Mouse (Mus musculus): ENCODE data around the gene Clic4. TPM values are rescaled to one million over a fixed set of nuclear protein-coding genes. Genes with fewer than 3 reads are reported as not detected.

Gene Clic4
- total RNA-seq, 2 experiments from 2014 or later = 40.1 to 40.2 TPM

DNA sequence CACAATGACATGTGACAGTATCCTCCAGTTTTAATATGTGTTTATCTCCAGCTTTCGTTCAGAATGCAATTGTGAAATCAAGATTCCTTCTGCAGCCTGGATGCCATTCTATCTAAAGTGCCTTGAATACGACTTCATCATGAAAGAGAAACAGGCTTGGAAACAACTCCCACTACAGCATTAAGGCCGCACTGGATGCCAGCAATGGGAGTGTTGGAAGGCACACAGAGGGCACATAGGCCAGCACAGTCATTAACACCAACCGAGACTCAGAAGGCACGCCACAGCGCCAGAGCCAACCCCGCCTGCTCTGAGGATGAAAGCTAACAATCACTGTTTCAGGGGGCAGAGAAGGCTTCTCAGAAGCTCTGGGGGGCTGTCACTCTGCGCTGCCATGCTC lies 37.1 kb downstream of the Clic4 start:
- DNase-seq (ENCODE audit: low spot score in 2 of 2) = no peak

DNA sequence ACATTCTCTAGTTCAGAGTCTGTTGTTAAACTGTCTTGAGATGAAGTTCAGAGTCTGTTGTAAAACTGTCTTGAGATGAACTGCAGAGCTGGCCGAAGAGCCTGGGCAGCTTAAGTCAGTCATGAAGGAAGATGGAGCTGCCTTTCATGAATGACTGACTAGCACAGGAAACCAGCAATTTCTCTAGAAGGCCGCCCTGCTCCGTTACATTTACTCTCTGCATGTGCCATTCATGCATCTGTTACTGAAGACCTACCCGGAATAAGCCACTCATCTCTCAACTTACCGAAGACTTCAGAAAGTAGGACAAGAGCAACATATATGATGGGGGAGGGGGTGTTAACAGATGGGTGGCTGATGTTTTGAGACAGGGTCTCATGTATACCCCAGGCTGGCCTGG lies 40.1 kb downstream of the Clic4 start:
- DNase-seq (ENCODE audit: low spot score in 2 of 2) = no peak

DNA sequence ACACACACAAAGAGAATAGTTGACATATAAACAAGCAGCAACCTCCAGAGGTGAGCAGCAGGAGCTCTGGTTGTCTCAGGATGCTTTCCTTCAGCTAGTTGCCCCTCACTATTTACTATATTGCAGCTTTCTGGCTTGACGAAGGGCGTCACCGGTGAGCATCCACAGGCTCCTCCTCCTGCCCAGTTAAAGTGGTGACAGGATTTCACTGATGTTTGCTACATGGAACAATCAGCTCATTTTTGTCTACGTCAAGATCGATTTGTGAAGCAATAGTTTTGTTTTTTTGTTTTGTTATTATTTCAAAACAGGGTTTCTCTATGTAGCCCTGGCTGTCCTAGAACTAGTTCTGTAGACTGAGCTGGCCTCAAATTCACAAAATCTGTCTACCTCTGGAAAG lies 41.1 kb downstream of the Clic4 start:
- DNase-seq (ENCODE audit: low spot score in 2 of 2) = no peak

DNA sequence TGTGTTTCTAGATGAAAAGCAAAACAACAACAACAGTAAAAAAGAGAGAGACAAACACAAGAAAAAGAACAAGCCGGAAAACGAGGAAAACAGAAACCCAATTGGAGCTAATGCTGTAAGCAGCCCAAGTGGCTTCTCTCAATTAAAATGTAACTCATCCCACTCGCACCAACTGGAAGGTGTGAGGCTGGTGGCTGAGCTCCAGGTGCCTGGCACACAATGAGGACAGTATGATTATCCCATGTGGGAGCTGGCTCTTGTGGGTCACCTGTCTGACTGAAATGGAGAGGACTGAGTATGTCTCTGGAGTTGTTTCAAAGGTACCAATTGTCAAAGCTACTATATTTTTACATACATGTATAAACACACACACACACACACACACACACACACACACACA lies 41.5 kb downstream of the Clic4 start:
- DNase-seq (ENCODE audit: low spot score in 2 of 2) = no peak

DNA sequence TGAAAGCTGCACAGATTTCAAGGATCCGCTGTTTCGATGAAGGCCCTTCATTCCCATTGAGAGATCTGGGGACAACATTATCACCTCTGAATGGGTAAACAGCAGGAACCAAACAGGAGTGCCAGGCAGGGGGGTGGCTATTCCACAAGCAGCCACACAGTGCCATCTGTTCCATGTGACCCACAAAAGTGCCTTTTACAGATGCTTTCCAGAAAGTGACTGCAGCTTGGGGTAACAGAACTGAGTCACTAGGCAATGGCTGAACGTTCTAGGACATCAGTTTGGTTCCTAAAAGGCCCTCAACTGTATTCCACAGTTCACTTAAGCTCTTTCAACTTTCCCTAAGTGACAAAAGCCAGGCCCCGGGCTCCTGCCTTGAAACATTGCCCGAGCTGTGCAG lies 42.0 kb downstream of the Clic4 start:
- DNase-seq (ENCODE audit: low spot score in 2 of 2) = peak in 1 of 2 experiments; percentile 33

DNA sequence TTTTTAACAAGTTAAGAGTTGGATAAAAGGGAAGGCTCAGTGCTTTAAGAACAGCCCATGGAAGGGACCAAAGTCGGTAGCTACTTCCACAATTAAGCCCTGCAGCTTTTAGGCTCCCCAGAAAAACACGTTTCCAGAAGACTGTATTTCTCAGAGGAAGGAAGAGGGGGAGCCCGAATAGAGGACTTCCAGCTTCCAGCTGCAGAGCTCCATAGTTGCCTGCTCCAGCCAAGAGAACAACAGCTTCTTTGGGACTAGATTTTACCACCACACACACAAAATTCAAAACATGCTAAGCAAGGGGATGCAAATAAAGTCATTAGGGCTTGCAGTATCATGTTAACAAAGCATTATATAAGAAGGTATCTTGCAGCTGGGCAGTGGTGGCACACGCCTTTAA lies 42.7 kb downstream of the Clic4 start:
- DNase-seq (ENCODE audit: low spot score in 2 of 2) = no peak

DNA sequence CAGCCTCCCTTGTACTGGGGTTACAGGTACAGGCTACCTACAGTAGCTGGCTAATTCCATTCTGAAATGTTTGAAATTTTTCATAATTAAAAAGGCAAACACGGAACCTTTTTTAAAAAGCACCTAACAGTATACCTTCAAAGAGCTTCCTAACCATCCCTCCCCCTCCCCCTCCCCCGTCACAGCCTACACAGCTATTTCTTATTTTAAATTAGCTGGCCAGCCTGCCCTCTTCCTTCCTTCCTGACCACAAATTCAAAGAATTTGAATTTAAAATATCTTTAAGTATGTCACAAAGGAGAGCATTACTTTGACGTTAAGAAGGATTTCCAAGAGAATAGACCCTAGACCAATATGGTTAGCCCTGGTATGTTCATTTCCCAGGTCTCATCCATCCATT lies 44.5 kb downstream of the Clic4 start:
- DNase-seq (ENCODE audit: low spot score in 2 of 2) = no peak

DNA sequence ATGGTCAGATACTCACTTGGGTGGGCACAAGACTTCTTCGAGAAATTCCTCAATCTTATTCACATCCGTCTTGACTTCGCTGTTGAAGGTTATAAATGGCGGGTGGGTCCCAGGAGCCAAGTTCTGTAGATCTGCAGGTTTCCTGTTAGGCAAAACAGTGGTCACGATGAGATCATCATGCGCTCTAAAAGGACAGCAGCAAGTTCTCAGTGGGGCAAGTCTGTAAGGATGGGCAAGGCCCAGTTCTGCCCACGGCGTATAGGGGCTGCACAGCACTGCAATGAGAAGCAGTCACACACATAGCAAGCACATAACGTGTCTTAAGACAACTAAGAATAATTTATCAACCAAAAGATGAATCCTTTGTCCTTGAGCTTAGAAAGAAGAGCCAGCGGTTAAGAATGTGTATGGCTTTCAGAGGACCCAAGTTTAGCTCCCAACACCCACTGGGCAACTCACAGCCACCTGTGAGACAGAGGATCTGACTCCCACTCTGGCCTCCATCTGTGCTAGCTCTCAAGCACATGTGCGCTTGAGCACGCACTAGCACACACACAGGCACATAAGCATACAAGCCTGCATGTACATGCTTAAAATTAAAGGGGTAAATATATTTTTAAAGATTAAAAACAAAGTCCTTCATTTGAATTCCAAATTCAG lies 46.5 kb downstream of the Clic4 start:
- no peak for DNase-seq (ENCODE audit: low spot score in 2 of 2)

DNA sequence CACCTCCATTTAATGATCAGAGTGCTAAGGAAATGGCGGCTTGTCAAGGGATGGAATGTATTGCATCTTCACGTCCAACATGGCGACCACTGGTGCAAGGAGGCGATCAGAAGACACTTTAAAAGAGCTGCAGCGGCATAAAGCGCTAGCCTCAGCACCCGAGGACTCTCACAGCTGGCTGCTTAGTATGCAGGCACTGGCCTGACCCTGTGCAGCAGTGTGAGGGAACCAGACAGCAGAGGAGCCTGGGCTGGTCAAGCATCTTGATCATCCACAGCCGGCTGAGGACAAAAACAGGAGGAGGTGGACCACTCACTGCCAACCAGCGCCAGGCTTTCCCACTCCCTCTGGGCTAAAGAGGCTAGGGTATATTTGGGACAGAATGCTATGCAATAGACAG lies 48.8 kb downstream of the Clic4 start:
- DNase-seq (ENCODE audit: low spot score in 2 of 2) = no peak

DNA sequence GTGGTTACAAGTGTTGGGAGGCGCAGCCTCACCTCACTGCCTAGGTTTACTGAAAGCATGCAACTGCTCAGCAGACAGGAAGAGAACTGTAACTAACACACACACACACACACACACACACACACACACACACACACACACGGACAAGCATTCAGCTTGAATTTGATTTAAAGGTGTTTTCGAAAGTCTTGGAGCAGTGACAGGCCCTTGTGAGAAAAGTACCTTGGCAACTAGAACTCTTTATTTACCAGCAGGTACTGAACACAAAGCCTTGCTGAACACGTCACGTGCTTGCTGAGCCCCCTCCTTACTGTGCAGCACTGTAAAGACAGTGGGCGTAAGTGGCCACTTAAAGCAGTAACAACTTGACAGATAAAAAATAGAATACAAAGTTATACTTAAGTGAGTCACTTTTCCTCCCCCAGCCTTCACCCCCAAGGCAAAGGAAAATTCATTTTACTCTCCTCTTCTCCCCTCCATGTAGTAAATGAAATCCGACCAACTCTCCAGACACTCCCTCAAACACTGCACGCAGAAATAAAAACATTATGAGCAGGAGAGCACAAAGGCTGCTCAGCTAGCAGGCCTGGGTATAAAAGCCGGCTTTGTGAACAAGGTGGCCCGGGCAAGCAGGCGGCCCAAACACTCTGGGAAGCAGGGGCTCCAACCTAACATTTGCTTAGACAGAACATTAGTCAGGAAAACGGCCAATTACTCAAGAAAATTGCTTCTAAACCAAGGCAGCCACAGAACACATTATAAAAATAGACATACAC lies 50.8 kb downstream of the Clic4 start:
- no peak for DNase-seq (ENCODE audit: low spot score in 2 of 2)

DNA sequence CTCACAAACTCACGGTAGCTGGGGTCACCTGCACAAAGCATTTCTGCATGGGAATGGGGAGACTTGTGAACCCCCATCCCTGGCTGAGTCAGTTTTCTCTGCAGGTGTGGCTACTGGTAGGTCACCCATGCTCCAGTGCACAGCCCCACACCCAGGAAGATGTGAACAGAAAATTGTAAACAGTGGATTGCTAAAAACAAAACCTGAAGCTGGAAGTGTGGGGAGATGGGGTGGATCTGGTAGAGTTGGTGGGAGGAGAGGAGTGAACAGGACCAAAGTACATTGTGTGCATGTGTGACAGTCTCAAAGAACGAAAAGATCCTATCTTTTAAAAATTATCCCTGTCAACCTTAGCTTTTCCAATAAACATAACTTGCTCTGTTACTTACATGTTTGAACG lies 52.0 kb downstream of the Clic4 start:
- DNase-seq (ENCODE audit: low spot score in 2 of 2) = no peak

DNA sequence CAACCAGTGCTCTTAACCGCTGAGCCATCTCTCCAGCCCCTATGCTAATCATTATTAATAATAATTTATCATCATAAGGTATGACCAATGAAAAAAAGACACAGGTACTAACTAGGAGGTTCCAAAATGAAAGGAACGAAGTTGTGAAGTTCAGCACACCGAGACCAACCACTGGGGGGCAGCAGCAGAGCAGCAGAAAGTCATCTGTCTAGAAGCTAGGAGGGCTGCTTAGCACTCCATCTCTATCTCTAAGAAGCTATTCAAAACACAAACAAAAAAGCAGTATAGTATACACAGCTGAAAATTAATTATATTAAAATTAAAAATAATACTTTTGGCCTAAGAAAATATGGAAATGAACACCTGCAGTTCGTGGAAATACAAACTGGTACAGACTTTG lies 53.0 kb downstream of the Clic4 start:
- DNase-seq (ENCODE audit: low spot score in 2 of 2) = peak; percentile 60 to 85

DNA sequence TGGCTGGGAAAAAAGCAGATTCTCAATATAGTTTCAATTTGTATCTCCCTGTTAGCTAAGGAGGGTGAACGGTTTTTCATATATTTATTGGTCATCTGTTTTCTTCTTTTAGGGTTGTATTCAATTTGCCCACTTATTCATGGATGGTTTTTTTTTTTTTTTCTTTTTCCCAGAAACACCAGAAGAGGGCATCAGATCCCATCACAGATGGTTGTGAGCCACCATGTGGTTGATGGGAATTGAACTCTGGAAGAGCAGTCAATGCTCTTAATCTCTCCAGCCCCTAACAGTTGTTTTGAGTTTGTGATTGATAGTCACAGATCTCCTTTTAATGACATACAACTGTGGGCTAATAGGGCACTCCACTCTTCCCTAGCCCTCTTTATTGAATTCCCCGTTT lies 62.8 kb downstream of the Clic4 start:
- DNase-seq (ENCODE audit: low spot score in 2 of 2) = no peak

DNA sequence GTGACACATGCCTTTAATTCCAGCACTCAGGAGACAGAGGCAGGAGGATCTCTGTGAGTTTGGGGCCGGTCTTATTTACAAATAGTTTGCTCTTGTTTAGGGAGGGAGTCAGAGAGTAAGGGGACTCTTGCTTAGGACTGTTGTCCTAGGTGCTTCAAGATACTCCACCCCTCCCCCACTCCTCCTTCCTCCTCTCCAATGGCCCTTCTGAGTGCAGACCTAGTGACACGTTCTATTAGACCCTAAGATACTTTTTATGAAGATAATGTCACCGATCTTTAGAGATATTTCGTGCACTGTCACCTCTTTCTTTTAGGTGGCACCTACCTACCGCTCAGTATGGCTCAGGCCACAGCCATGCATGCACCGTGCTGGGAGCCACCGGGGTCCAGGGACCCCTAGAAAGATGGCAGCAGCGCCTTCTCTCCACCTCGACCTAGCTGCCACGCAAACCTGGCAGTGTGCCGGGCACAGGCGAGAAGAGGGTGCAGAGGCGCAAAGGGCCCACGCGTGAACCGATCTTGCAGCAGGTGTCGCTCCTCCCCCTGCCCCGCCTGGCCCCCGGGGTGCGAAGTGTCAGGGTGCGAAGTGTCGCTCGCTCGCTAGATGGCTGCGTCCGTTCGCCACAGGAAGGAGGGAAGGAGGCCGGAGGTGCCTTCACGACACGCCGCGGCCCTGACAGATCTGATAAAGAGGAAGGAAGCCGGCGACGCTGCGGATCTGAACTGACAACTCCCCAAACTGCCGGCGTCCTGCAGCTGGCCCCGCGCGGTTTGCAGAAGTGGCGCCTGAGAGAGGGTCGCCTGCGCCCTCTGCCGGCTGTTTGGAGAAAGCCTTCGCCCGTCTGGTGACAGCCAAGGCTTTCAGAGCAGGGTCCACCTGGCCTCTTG lies 66.7 kb downstream of the Clic4 start:
- DNase-seq (ENCODE audit: low spot score in 2 of 2) = peak; percentile 19 to 76

DNA sequence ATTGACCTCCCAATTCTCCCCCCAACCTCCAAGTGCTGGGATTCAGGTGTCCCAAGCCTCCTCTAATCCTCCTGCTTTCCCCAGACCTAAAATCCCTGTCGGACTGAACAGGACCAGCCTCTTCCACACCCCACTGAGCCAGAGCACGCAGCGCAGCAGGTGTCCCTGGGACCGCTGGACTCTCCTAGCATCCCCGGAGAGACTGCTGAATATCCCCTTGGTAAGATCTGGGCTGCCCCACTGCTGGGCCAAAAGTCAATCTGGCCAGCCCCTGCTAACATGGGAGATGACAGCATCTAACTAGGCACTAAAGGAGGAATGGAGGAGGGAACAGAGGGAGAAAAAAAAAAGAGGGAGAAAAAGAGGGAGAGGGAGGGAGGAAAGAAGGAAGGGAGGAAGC lies 67.4 kb downstream of the Clic4 start:
- no peak for DNase-seq (ENCODE audit: low spot score in 2 of 2)

DNA sequence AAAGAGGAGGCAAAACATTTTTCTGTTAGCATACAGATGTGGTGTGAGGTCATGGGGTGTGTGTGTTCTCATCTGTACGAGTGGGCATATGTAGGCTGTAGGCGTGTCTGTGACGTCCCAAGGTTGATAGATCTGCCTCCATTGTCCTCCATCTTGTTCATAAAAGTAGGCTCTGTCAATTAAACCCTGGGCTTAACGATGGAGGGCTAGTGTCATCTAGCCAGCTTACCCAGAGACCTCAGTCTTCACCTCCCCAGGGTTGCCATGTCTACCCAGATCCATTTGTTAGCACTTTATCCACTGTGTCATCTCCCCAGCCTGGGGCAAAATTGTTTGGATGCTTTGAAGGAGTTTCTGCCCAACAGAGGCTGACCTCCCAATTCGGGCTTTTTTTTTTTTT lies 67.9 kb downstream of the Clic4 start:
- no peak for DNase-seq (ENCODE audit: low spot score in 2 of 2)

DNA sequence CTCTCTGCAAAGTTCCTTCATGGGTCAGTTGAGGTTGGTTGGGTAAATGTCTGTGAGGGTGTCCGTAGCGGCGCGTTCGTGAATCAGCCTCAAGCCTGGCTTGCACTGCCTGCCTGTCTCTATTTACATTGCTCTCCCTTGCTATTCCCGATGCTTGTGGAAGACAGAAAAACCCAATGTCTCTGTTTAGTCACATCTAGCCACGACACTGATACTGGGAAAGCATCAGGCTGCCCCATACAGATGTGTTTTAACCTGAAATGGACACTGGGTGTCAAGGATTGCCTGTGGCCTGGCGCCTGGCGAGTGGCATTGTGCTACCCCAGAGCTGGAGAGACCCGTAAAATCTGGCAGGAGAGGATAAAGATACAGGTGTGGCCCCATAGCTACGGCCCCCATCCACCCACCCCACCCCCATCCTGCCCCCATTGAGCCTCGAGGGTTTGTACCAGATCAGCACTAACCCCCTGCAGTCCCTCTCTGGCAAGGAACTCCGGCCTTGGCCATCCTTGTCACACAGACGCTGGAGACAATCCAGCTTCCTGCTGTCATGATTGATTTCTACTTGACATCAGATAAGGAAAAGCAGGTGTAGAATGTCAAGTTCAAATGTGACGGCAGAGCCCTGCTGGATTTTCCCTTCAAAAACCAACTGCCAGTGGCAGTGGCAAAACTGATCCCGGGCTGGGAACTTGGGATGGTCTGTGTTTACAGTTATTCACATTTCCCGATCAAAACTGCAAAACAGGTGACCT lies 68.6 kb downstream of the Clic4 start:
- DNase-seq (ENCODE audit: low spot score in 2 of 2) = no peak

DNA sequence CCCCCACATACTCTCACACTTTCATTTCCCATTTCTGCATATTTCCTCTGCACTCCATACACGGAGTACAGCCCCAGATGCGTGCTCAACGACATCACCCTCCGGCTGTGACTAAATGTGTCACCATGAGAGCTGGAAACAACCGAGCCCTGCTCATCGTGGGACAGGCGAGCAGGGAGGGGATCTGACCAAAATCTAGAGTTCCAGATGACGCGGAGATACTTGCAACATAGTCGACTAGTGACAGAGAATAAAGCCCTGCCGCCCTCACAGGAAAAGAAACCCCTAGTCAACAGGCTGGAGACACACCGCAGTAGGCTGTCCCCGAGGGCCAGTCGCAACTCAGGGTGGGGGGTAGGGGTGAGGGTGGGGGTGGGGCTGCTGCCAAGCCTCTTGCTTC lies 69.3 kb downstream of the Clic4 start:
- DNase-seq (ENCODE audit: low spot score in 2 of 2) = no peak

DNA sequence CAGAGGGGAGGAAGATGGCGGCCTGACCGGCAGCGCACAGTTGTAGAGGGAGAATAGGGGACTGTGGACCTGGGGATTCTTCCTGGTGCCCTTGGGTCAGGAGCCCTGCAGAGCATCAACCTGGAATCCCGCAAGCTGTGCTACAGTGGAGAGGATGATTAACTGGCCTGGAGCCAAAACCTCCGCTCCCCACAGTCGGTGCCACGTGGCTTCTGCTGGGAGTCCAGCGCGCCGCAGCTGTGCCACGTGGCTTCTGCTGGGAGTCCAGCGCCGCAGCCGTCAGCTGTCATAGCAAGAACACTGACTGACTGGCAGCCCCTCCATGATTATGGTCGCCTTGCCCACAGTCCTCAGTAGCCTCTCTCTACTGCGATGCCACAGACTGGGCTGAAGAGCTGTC lies 70.8 kb downstream of the Clic4 start:
- DNase-seq (ENCODE audit: low spot score in 2 of 2) = no peak

DNA sequence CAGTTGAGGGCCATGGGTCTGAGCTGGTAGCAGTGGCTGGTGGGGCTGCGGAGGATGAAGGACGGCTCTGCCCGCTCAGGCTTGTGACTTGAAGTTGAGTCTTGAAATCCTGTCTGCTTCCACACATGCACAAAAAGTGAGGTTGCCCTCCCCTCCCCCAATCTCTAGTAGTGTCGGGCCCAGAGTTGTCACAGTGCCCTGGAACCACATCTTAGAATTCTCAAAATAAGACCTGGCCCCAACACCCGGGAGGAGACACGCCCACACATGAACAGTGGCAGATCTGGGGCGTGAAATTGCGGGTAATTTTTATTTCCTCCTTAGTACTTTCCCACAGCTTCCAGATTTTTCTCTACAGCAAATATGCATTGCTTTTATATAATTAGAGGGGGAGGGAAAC lies 74.8 kb downstream of the Clic4 start:
- no peak for DNase-seq (ENCODE audit: low spot score in 2 of 2)

DNA sequence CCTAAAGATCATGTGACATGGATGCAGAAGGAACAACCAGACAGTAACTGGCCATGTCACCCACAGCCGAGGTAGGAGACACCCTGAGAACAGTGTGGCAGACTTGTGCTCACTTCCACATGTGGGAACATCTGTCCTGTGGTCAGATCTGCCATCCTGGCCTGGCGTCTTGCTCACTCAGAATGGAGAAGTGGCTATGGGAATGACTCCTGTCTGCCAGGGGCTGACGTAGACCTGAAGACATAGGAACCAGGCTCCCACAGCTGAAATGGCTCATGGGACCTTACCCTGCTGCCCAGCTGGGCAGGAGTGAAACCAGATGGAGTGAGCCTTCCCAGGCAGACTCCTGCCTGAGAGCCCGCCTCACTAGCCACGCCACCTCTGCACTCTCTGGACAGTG lies 79.8 kb downstream of the Clic4 start:
- DNase-seq (ENCODE audit: low spot score in 2 of 2) = no peak
